Mouse (Mus musculus) adipocyte (in vitro differentiated cells): Measurements from ENCODE around the gene Ankzf1.
A peak's percentile ranks its signal among the peaks of the same experiment; 100 is the strongest.
"Not testable (repeated sequence)": the region's sequence is repeated elsewhere in the genome, so short reads cannot be mapped to it uniquely, and the experiment has no call there.

Source experiments
- DNase-seq: peaks from one replicate; pipeline ENCODE4 v3.0.0-alpha.2; 2016; ENCODE audit warnings: low spot score

Gene Ankzf1

DNA sequence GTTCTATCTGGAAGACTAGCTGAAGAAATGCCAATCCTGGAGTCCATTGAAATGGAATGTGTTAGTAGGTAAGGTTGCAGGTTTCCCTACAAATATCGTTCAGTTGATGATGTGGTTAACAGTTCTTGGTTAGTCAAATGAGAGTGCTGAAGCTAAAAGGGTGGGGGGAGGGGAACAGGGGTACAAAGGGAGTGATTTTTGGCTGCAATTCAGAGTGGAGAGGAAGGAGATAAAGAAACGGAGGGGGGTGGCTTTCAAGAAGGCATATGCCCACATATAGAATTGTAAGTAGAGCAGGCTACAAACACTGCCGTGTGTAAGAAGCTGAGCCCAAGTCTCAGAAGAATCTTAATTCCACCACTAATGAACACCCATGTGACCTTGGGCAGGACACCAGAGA lies 33.5 kb downstream of the Ankzf1 start:
- no peak for DNase-seq

DNA sequence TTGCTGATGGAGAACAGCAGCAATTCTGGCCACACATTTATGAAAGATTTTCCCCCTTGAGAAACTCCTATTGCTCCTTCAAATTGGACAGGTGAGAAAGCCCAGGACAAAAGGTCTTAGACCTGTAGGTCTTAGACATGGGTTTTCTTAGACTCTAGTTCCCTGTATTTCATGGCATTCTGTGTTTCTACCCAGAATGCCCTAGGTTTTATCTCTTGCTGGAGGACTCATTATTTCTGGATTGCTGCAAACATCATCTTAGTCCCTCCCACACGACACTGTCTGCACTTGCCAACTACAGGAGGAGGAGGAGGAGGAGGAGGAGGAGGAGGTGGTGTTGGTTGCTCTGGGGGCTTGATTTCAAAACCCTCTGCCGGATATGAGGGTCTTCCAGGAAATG lies 34.2 kb downstream of the Ankzf1 start:
- no peak for DNase-seq

DNA sequence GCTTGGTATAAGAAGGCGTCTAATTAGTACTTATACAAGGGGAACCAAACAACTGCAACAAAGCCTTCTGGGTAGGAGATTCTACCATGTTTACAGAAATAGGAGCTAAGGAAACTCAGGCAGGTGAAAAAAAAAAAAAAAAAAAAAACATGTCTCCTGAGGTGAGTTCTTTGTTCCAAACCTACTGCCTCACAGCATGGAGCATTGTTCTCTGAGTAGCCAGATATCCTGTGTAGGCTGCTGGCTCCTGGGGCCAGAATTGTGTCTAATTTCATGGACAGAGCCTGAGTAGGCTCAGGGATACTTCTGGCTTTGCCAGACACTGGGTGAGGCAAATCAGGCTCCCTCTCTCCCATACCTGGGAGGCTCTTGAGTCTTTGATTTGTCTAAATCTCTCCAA lies 35.7 kb downstream of the Ankzf1 start:
- DNase-seq, result no peak

DNA sequence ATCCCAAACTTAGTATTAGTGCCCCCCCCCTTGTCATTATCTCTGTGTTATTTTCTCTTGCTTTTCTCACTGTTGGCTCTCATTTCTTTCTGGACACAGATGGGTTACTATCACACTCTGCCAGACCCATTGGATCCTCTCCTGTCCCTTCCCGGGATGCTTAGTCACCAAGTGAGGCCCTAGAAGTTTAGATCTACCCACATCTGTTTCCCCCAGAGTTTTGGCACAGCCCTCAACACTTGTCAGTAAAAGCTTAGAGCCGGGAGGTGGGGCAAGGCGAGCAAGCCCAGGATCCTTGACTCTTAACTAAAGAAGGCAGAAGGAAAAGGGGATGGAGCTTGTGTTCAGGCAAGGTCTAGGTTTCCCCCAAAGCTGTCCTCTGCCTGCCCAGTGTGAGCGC lies 37.2 kb downstream of the Ankzf1 start:
- DNase-seq, result peak; percentile 23

DNA sequence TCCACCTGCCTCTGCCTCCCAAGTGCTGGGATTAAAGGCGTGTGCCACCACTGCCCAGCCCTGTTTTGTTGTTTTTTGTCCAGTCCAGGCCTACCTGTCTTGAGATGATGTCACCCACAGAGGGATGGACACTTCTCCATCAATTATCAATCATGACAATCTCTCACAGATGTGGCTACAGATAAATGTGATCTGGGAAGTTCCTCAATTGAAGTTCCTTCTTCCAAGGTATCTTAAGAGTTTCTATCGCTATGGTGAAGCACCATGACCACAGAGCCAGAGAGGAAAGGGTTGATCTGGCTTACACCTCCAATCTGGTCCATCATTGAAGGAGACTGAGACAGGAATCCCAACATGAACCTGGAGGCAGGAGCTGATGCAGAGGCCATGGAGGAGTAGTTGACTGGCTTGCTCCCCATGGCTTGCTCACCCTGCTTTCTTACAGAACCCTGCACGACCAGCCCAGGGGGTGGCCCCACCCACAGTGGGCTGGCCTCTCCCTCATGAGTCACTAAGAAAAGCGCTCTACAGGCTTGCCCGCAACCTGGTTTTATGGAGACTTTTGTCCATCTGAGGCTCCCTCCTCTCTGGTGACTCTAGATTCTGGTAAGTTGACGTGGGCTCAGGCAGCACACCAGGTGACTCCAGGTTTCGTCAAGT lies 38.5 kb downstream of the Ankzf1 start:
- no peak for DNase-seq

DNA sequence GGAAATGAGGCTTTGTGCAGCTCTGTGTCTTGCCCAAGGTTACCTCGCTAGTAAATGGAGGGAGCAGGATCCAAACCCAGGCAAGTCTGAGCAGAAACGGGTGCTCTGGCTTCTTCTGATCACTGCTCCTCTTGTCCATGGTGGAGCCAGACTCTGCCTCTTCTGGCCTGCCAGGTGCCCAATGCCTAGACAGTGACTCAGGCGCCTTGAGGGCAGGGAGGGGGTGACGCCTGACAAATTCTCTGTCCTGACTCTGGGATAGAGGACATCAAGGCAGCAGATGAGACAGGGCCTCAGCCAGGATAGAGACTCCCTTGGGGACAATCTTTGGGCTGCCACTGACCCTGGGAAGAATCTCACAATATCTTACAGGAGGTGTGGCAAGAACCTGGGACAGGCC lies 39.3 kb downstream of the Ankzf1 start:
- no peak for DNase-seq

DNA sequence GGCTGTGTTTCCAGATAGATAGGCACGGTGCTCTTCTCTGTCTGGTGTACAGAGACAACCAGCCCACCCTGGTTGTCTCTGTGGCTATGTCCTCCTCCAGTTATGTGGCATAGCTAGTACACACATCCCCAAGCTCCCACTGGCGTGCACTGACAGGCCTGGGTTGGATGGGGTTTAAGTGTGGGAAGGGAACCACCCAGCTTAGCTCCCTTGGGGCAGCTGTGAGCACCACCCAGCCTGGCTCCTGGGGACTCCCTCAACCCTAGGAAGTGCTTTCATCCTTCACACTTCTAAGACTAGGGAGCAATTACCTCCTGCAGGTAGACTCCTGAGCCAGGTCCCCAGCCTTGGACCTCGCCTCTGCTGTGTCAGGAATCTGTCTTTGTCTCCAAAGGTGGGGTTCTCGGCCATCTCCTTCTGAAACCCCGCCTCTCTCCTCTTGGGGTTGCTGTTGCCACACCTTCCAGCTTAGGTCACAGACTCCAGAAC lies 39.8 kb downstream of the Ankzf1 start, which contains the start of gene A630095N17Rik:
Gene A630095N17Rik (minus strand): TSS at position 439 of the 489 bp plus-strand sequence.
- DNase-seq, result no peak

DNA sequence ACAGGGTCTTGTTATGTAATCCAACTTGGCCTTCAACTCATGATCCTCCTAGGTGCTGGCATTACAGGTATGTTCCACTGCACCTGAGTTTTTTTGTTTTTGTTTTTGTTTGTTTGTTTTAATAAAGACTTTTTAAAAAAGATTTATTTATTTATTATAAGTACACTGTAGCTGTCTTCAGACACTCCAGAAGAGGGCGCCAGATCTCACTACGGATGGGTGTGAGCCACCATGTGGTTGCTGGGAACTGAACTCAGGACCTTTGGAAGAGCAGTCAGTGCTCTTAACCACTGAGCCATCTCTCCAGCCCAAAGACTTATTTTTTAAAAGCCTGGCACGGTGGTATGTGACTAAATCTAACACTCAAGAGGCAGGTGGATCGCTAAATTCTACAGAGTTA lies 40.5 kb downstream of the Ankzf1 start:
- not testable (repeated sequence) for DNase-seq

DNA sequence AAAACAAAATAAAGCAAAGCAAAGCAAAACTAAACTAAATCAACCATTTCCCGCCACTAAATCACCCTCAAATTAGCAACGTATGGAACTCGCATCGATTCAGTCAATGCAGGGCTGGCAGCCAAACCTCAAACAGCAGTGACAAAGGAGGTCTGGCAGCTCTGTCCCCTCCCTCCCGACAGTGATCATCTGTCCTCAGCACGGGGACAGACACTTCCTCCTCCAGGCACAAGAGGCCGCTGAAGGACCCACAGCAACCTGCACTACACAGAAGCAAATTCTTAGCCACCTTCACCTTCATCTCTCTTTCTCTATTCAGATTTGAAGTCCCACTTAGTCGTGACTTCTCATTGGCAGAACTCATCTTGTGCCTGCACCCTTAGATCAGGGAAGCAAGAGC lies 42.7 kb downstream of the Ankzf1 start:
- DNase-seq, result peak; percentile 63

DNA sequence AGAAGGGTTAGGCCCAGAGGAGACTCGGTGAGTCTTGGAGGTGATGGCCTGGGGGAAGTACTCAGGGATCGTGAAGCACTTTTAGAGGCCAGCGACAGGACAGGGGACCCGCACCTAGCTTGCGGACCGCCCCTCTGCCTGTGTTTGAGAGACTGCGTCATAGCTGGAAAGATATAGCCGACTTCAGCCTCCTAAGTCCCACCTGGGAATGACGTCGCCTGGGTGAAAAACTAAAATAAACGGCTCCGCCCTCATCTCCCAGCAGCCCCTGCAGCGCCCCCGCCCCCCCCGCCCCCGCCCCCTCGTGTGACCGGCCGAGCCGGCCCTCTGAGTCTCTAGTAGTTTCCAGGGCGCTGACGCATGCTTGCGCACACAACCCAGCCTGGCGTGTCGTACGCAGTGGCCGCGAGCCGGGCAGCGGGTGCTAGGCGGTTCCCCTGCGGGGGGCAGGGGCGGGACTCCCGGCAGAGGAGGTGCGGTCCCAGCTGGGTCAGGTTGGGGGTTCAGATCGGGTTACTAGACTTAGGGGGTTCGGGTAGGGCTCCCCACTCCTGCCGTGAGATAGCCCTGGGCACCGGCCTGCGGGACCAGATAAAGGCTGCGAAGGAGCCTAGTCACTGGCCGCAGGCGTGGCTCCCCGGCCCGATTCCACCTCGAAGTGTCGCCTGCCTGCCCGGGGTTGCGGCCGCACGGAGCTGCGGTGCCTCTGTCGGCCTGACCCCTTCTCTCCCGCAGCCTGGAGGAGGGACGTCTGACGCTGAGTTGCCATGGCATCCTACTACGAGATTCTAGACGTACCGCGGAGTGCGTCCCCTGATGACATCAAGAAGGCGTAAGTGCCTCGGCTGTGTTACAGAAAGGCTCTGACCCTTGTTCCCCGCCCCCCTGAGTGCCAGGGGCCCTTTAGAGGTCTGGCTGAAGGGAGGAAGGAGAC lies 44.4 kb downstream of the Ankzf1 start, which contains the start of gene Dnajb2:
Gene Dnajb2 (plus strand): TSS at position 290 of the 934 bp plus-strand sequence.
- peak; percentile 82 for DNase-seq

DNA sequence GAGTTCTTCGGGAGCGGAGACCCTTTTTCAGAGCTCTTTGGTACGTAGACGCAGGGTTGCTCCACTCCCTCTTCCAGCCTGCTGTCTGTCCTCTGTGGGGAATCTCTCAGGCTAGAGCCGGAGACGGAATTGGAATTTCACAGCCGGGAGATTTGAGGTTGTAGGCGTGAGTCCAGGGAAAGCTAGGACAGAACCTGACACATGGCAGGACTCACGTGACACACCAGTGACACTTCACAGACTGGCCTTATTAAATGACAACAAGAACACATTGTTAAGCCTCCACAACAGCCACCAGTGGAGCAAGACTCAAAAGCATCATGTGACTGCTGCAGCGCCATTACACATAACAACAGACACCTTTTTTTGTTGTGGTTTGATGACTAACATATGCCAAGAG lies 47.6 kb downstream of the Ankzf1 start:
- DNase-seq, result no peak

DNA sequence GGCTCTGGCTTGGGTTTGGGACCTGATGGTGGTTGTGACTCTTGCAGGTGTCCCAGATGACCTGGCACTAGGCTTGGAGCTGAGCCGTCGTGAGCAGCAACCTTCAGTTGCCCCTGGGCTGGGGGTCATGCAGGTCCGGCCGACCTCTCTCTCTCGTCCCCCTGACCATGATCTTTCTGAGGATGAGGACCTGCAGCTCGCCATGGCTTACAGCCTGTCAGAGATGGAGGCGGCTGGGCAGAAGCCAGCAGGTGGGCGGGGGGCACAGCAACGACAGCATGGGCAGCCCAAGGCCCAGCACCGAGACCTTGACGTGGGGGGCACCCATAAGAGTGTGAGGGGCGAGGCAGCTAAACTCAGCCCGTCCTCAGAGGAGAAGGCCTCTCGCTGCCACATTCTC lies 51.5 kb downstream of the Ankzf1 start:
- no peak for DNase-seq

DNA sequence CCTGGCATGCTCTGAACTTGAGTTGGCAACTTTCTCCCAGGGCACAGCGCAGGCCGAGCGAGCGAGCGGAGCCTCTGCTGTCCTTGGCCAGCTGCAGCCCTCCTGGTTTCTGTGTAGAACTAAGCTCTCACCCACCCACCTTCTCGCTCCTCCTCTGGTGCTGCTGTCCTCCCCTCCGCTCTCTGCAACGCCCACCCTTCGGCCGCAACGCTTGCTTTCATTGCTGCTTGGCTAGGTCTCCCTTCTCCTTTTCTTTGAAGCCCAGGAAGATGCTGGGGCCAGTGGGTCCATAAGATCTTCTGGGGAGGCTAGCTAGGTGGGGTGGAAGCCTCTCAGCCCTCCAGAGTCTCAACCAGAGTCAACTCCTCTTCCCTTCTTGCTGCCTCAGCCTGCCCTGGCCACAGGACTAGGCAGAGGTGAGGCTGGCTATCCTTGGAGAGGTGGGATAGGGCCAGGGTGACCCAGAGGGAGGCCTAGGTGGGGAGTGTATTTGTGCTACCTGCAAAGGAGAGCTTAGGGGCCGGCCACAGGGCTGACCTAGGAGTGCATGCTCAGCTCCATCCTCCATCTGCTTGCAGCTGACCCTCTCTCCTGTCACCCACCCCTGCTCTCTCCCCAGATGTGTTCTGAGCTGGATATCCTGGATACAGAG lies 52.4 kb downstream of the Ankzf1 start:
- DNase-seq, result no peak

DNA sequence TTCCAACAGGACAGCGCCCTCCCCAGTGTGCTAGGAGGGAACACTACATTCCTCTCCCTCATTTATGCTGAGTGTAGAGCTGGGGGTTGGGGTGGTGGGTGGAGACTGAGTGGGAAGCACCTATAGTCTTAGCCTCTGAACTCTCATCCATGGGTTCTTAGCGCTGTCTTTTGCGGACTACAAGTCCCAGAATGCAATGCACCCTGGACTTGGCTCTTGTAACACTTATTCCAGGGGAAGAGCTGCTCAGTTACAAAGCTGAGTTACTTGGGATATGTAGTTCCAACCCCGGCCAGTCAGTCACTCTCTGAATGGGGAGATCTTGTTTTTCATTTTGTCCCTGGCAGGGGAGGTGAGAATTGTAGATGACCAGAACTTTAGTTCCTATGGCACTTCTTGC lies 52.9 kb downstream of the Ankzf1 start:
- peak; percentile 61 for DNase-seq

DNA sequence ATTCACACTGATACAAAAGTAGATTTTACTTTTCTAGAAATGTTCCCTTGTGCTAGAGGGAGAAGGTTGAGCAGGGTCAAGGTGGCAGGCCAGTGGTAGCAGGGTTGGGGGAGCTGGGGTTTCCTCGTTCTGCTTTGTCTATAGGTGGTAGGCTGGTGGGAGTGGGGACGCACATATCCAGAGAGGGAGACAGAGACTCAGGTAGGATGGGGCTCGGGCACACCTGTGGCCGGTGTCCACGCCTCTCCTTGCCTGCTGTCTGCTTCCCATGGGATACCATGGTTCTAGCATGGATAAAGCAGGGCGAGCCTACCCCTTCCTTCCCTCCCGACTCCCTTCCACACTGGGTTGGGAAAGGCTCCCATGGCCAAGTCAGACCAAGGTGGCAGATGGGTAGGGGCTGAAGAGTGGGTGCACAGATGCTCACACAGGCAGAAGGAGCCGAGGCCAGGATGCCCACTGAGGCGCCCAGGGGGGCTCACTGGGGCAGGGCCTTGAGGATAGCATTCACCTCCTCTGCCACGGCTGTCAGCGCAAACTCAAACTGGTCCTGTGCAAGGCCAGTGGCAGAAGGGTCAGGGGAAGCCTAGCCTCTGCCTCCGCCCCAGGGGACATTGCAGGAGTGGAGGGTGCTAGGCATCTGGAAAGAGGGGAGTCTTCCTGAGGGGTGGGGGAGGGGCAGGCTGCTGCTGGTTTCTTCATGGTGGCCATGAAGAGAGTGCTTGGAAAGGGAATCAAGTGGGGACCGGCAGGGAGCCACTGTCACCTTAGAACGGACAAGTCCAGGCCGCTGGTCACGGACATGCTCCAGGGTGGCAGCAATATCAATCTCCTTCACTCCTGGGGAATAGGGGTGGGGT lies 55.4 kb downstream of the Ankzf1 start:
- DNase-seq, result no peak

DNA sequence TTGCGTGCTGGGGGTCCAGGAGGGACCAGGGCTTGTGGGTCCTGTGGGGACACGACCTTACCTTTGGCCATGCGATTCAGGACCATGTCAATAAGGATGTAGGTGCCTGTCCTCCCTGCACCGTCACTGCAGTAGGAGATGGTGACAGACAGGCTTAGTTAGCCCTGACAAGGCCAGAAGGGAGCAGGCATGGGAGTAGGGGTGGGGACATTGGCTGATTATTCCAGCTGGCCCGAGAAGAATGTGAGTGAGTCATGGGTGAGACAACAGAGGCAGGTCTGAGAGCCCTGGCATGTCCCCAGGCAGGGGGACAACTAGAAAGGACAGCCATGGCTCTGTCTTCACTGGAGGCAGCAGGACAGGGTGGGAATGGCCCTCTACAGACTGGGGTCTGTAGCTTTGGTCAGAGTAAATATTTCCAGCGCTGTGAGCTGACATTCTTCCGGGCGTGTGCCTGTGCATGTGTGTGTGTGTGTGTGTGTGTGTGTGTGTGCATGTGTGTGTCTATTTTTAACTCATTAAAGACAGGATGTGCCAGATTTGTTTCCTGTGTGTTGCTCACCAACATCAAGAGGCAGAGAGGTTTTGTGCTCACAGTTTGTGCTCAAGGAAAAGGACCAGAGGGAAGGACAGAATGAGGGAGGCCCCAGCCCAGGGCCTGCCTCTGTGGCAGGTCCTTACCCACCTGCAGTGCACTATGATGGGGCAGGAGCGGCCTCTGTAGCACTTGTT lies 56.3 kb downstream of the Ankzf1 start:
- DNase-seq, result peak; percentile 59
